Mouse (Mus musculus) neutrophil, adult 5-6 weeks (primary cell): Measurements from ENCODE around the gene Ice1. TPM values are rescaled to one million over a fixed set of nuclear protein-coding genes. Genes with fewer than 3 reads are reported as not detected.

Experiments
- total RNA-seq: library from RNA; stranded (forward); fragments of 200-1000 nt; gene quantifications from 2 replicates; pipeline ENCODE4 v1.2.3, GENCODE M21; 2017

Gene Ice1
- total RNA-seq, 1 experiment from 2014 or later = 71.3 TPM

Other genes starting within 250 kb of the Ice1 start
- gene Adamts16, start 204.2 kb upstream of the Ice1 start, total RNA-seq = not detected in 2 replicates